Mouse (Mus musculus) stomach, embryonic 16.5 days (tissue): ENCODE measurements at regions not wholly inside any gene's neighbourhood (a gene's known extent, or its start where the extent isn't known, plus 50 kb on each side); places are given as distances from the start of the nearest gene placed in this dataset.

Experiments used
- ATAC-seq: fragments of 200-750 bp; cut with Nextera tagmentation; 2 replicates; pipeline ENCODE4 v1.8.0; 2017; ENCODE audit warnings: moderate number of reproducible peaks, moderate TSS enrichment; ENCODE audit not compliant: insufficient read depth, low FRiP score
- H3K27ac ChIP-seq: fragments of 300-500 bp; sonication (generic); 2 replicates; pipeline ENCODE4 v1.5.1; 2014; ENCODE audit warnings: low read length
- H3K27me3 ChIP-seq: fragments of 300-500 bp; sonication (generic); 2 replicates; pipeline ENCODE4 v1.6.1; 2014; ENCODE audit warnings: low read length, control low read depth, mixed read lengths; ENCODE audit not compliant: control insufficient read depth, insufficient read depth
- H3K36me3 ChIP-seq: fragments of 300-500 bp; sonication (generic); 2 replicates; pipeline ENCODE4 v1.6.1; 2014; ENCODE audit warnings: low read length; ENCODE audit not compliant: control insufficient read depth, insufficient read depth
- H3K4me1 ChIP-seq: fragments of 300-500 bp; sonication (generic); 2 replicates; pipeline ENCODE4 v1.6.1; 2014; ENCODE audit warnings: low read length, control low read depth, mixed read lengths; ENCODE audit not compliant: control insufficient read depth, insufficient read depth
- H3K4me2 ChIP-seq: fragments of 300-500 bp; sonication (generic); 2 replicates; pipeline ENCODE4 v1.6.1; 2014; ENCODE audit warnings: low read depth, low read length, mixed read lengths
- H3K4me3 ChIP-seq: fragments of 300-500 bp; sonication (generic); replicated peaks from 2 replicates; pipeline ENCODE4 v1.5.1; 2014; ENCODE audit warnings: mild to moderate bottlenecking, low read length
- H3K9ac ChIP-seq: fragments of 300-500 bp; sonication (generic); 2 replicates; pipeline ENCODE4 v1.6.1; 2014; ENCODE audit warnings: low read length
- H3K9me3 ChIP-seq: fragments of 300-500 bp; sonication (generic); replicated peaks from 2 replicates; pipeline ENCODE4 v1.6.1; 2016; ENCODE audit warnings: low read length, control low read depth; ENCODE audit not compliant: control insufficient read depth
- WGBS: fragments of 180-500 bp; shearing (Covaris S2); extraction: QIAGEN DNeasy Blood & Tissue Kit; methylation state at CpG from one replicate; pipeline ENCODE4 v1.1.7; 2014; 5-methylcytosine and 5-hydroxymethylcytosine counted together

DNA sequence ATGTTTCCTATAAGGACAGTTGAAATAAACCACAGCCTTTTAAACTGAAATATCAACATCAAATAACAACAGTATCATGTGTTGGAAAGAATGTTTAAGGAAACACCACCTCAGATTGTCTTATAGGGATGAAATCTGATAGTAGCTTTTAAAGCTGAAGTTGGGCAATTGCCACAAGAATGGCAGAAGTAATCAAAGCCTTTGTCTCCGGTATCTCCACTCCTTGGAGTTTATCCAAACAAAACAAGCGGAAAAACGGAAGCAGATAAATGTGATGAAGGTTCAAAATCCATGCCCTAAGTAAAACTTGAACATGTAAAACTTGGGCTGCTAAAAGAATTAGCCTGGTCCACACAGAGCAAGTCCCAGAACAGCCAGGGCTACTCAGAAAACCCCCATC, 93.6 kb downstream of the Rnd3 start:
- WGBS, result 31% methylated on average over 3 of the region's 3 CpGs
- Histone ChIP-seq H3K36me3 (no peaks in the 10 kb centered on the region), H3K27ac (no peak overlapping the region), H3K9ac (no peak overlapping the region), H3K4me2 (no peak overlapping the region), H3K27me3 (no peaks in the 10 kb centered on the region), H3K9me3 (no peaks in the 10 kb centered on the region), H3K4me3 (no peak overlapping the region), H3K4me1 (no peaks in the 10 kb centered on the region)
- no peak for ATAC-seq

DNA sequence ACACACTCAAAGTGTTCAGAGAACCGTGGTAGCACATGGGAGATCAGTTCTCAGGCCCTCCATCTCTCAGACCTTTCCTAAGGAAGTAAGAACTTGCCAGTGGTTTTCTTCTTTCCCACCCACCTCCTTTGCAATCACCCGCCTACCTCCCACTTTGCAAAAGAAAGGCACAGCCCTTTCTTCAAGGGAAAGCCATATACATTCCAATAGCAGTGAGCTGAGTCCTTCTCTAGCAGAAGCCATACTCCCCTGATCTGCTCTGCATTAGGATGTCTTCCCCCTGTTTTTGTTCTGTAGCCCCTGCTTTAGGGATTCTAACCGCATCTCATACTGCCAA, 99.1 kb downstream of the Rnd3 start:
- H3K4me3 ChIP-seq, result no peak overlapping the region
- H3K27me3 ChIP-seq, result no peaks in the 10 kb centered on the region
- no peaks in the 10 kb centered on the region for H3K36me3 ChIP-seq
- no peaks in the 10 kb centered on the region for H3K9me3 ChIP-seq
- no peak for ATAC-seq
- no peak overlapping the region for H3K9ac ChIP-seq
- H3K4me2 ChIP-seq, result no peak overlapping the region
- no peaks in the 10 kb centered on the region for H3K4me1 ChIP-seq
- 73% methylated on average over 3 of the region's 3 CpGs for WGBS
- no peak overlapping the region for H3K27ac ChIP-seq

DNA sequence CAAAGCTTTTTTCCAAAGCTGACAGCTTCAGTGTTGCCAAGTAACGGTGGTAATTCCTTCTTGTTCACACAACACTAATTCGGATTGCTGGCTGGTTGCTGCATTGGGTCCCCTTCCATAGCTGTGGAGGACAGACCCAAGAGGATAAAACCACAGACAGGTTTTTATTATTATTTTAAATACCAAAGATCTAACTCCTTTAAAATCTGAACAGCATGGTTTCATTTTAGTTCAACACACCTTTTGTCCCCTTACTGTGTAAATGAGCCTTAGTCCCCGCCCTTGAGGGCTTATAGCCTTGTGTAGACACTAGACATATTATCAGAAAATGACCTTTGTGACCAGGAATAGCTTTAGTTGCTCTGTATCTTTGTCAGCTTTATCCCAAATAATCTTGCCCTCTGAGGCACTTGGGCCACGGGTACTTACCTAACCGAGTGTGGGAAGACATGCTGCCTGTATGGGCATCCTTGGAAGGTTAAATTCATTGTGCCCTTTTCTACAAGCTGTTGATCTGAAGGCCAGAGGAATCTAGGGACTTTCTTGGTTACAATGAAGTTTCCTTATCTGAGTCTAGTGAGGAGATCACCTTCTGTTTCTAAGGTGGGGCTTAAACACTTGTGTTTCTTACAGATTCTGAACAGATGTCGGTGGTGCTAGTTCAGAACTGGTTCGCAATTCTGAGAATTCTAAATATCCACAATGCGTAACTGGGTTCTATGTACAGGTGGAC, 99.6 kb downstream of the Rnd3 start:
- Histone ChIP-seq H3K4me3 (no peak overlapping the region), H3K27ac (no peak overlapping the region), H3K36me3 (no peaks in the 10 kb centered on the region), H3K27me3 (no peaks in the 10 kb centered on the region), H3K4me2 (no peak overlapping the region), H3K9me3 (no peaks in the 10 kb centered on the region), H3K4me1 (no peaks in the 10 kb centered on the region), H3K9ac (no peak overlapping the region)
- ATAC-seq, result no peak
- 62% methylated on average over 8 of the region's 8 CpGs for WGBS

DNA sequence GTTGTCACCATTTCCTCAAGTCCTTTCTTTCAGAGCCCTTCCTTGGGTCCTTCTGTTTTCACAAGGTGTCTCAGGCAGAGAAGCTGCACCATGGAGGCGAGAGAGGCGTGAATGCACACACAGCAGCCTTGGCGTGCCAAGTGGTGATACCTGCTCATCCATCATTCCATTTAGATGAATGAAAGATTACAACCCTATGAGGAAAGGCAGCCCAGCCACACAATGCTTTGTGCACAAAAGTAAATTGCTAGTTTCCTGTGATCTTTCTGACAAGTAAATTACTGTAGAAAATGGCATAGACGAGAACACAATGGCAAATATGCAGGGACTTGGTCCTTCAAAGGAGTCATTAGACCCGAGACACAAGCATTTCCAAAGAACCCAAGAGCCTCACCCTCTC, 101.4 kb downstream of the Rnd3 start:
- H3K9ac ChIP-seq, result no peak overlapping the region
- no peaks in the 10 kb centered on the region for H3K36me3 ChIP-seq
- no peak overlapping the region for H3K4me3 ChIP-seq
- H3K4me2 ChIP-seq, result no peak overlapping the region
- no peaks in the 10 kb centered on the region for H3K4me1 ChIP-seq
- no peak overlapping the region for H3K27ac ChIP-seq
- H3K9me3 ChIP-seq, result no peaks in the 10 kb centered on the region
- ATAC-seq, result no peak
- 68% methylated on average over 5 of the region's 5 CpGs for WGBS
- H3K27me3 ChIP-seq, result no peaks in the 10 kb centered on the region

DNA sequence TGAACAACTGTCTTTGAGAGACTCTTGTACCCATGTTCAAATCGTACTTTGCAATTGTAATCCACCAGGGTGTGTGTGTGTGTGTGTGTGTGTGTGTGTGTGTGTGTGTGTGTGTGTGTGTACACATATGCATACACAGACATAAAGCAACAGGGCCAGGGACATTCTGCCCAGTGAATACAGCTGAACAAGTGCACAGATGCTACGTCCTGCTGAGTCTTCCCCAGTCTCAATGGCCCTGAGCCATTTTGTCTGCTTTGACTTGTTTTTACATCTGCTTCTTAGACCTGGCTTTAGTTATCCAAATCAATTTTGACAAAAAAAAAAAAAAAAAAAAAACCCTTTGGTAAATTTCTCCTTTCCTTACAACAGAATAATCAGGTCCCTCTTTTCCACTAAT, 103.3 kb downstream of the Rnd3 start:
- H3K4me2 ChIP-seq, result no peak overlapping the region
- 97% methylated on average over 2 of the region's 2 CpGs for WGBS
- no peaks in the 10 kb centered on the region for H3K9me3 ChIP-seq

DNA sequence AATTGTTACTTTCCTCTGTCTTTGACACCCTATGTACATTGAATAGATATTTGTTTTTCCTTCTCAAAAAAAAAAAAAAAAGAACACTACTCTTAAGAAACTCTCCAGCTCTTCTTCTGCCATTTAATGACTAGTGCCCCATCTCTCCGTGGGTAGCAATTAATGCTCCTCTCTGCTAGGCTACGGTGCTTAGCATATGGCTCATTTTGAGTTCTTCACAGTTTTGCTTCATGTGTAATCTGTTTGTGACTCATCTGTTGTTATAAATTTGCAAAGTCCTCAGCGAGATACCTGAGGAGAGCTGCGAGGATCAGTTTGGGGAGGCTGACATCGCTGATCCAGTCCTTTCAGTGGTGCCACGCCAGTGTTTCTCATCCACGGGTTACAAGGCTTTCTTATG, 107.8 kb downstream of the Rnd3 start:
- Histone ChIP-seq H3K4me2 (no peak overlapping the region), H3K36me3 (no peaks in the 10 kb centered on the region), H3K9me3 (no peaks in the 10 kb centered on the region), H3K4me1 (no peaks in the 10 kb centered on the region), H3K27ac (no peak overlapping the region), H3K27me3 (no peaks in the 10 kb centered on the region), H3K4me3 (no peak overlapping the region), H3K9ac (no peak overlapping the region)
- WGBS, result 54% methylated on average over 7 of the region's 7 CpGs
- ATAC-seq, result no peak

More for the DNA sequence above, 103.3 kb downstream of the Rnd3 start:
- Histone ChIP-seq H3K27me3 (no peaks in the 10 kb centered on the region), H3K4me1 (no peaks in the 10 kb centered on the region), H3K36me3 (no peaks in the 10 kb centered on the region), H3K9ac (no peak overlapping the region), H3K4me3 (no peak overlapping the region), H3K27ac (no peak overlapping the region)
- no peak for ATAC-seq

DNA sequence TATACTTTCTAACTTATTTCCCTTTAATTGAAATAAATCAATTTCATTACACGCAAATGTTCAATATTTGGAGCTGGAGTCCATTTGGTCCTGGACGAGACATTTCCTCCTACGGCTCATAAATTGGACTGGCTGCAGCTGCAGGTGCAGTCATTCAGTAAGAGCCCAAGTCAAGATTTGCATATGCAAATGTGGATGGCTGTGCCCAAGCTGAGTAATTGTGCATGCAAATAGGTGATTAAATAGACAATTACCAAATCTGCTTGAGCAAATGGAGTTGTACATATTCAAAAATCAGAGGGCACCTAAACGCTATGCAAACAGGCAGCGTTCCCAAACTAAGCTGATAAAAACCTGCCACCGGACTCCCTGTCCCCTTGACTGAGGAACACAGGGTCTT, 110.2 kb downstream of the Rnd3 start:
- H3K9me3 ChIP-seq, result no peaks in the 10 kb centered on the region
- H3K27me3 ChIP-seq, result no peaks in the 10 kb centered on the region
- H3K36me3 ChIP-seq, result no peaks in the 10 kb centered on the region
- no peak overlapping the region for H3K4me2 ChIP-seq
- no peak overlapping the region for H3K27ac ChIP-seq
- no peak overlapping the region for H3K4me3 ChIP-seq
- ATAC-seq, result no peak
- WGBS, result 64% methylated on average over 6 of the region's 6 CpGs
- no peak overlapping the region for H3K9ac ChIP-seq
- H3K4me1 ChIP-seq, result no peaks in the 10 kb centered on the region

DNA sequence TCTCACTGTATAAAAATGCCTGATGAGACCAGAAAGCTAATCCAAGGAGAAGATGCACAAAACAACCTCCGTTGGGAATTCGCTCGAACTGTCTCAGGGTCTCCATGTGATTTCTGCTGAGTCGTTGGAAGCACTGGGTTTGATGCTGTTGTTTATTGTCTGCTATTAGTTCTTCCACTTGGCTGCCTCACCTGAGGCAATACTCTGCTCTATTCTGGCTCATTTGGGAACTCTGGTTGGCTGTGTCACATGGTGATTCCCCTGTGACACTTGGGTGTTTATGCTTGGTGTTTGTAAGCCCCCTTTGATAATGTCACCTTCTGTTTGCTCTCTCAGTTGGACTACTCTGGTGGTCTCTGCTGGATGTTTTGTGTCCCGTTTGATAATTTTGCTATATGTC, 111.9 kb downstream of the Rnd3 start:
- Histone ChIP-seq H3K4me1 (no peaks in the 10 kb centered on the region), H3K4me2 (no peak overlapping the region), H3K27me3 (no peaks in the 10 kb centered on the region), H3K27ac (no peak overlapping the region), H3K9ac (no peak overlapping the region), H3K9me3 (no peaks in the 10 kb centered on the region), H3K4me3 (no peak overlapping the region), H3K36me3 (no peaks in the 10 kb centered on the region)
- 74% methylated on average over 5 of the region's 5 CpGs for whole genome bisulfite sequencing
- ATAC-seq, result no peak

DNA sequence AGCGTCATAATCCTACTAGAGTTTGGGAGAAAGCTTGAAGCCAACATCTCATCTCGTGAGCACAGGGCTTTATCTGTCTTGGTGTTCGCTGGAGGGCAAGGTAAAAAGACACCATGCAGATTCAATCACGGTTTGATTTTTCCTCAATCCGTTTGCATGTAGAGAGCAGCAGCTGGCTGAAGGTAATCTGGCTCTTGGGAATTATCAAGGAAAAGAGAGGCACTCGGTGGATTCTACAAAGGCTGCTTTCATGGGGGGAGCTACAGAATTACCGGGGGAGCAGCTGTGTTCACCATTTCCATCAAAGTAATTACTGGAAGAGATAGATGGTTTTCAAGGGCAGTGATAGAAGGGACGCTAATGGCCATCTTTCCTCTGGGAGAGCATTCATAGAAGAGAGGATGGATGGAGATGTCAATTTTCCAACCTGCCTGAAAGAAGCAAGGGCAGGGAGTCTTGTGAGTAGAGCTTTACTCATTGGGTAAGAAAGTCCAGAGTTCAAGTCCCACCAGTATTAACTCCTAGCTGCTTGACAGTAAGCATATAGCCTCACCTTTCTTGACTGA, 112.6 kb downstream of the Rnd3 start:
- no peak for ATAC-seq
- Histone ChIP-seq H3K36me3 (no peaks in the 10 kb centered on the region), H3K4me1 (no peaks in the 10 kb centered on the region), H3K9ac (no peak overlapping the region), H3K27ac (no peak overlapping the region), H3K4me2 (no peak overlapping the region), H3K9me3 (no peaks in the 10 kb centered on the region), H3K27me3 (no peaks in the 10 kb centered on the region), H3K4me3 (no peak overlapping the region)
- 73% methylated on average over 8 of the region's 8 CpGs for WGBS
